Mouse (Mus musculus): ENCODE results near the gene Cmtm4. TPM values are rescaled to one million over a fixed set of nuclear protein-coding genes. Genes with fewer than 3 reads are reported as not detected.

Cmtm4 gene
- polyA plus RNA-seq, 1 experiment from 2014 or later, result 1.2 TPM

- Histone ChIP-seq H3K4me1 (peaks cover 23% of the 10 kb centered on the region), H3K27ac (replicated peaks) (peak overlapping the region; percentile 37; the same call in 1 of the 2 replicates), H3K36me3 (peaks cover 46% of the 10 kb centered on the region), H3K4me3 (no peak overlapping the region), H3K27me3 (replicated peaks) (no peaks in the 10 kb centered on the region), H3K4me2 (no peak overlapping the region), H3K9ac (no peak overlapping the region), H3K9me3 (no peaks in the 10 kb centered on the region)
- 52% methylated on average over 5 of the region's 5 CpGs for WGBS
- ATAC-seq (ENCODE audit: extremely low read depth, insufficient number of reproducible peaks, low FRiP score, low TSS enrichment), result no peak
Measured at GRCm38 (mm10) chr8:104348971-104349370, 46.6 kb downstream of the Cmtm4 start.

- Histone ChIP-seq H3K27ac (replicated peaks) (no peak overlapping the region), H3K9ac (peak overlapping the region; percentile 67), H3K4me1 (peaks cover 45% of the 10 kb centered on the region), H3K27me3 (replicated peaks) (no peaks in the 10 kb centered on the region), H3K9me3 (no peaks in the 10 kb centered on the region), H3K4me3 (no peak overlapping the region), H3K36me3 (peaks cover 43% of the 10 kb centered on the region), H3K4me2 (no peak overlapping the region)
- 30% methylated on average over 12 of the region's 12 CpGs for WGBS
- ATAC-seq (ENCODE audit: extremely low read depth, insufficient number of reproducible peaks, low FRiP score, low TSS enrichment), result no peak
Measured at GRCm38 (mm10) chr8:104346706-104347105, 48.9 kb downstream of the Cmtm4 start.

DNA sequence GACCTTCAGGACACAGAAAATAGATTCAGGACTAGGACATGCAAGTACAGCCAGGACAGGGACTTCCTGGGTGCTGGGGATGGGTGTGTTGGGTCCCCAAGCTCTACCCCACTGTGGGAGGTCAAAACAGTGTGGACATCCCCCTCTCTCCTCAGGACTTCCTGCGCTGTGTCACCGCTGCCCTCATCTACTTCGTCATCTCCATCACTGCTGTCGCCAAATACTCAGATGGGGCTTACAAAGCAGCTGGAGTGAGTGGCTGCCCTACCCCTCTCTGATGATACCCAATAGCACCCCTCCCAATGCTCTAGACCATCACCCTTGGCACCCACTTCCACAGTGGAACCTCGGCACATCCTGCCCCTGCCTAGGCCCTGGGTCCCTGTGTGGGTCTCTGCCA, 51.0 kb downstream of the Cmtm4 start:
- H3K4me3 ChIP-seq, result no peak overlapping the region
- H3K27ac ChIP-seq (replicated peaks), result no peak overlapping the region
- no peaks in the 10 kb centered on the region for H3K27me3 ChIP-seq (replicated peaks)
- WGBS, result 85% methylated on average over 5 of the region's 5 CpGs
- ATAC-seq (ENCODE audit: extremely low read depth, insufficient number of reproducible peaks, low FRiP score, low TSS enrichment), result no peak
- H3K9ac ChIP-seq, result no peak overlapping the region
- H3K4me2 ChIP-seq, result no peak overlapping the region
- peaks cover 43% of the 10 kb centered on the region for H3K36me3 ChIP-seq
- H3K9me3 ChIP-seq, result no peaks in the 10 kb centered on the region
- H3K4me1 ChIP-seq, result peaks cover 56% of the 10 kb centered on the region

- H3K4me3 ChIP-seq, result no peak overlapping the region
- H3K4me2 ChIP-seq, result no peak overlapping the region
- H3K4me1 ChIP-seq, result peaks cover 56% of the 10 kb centered on the region
- 0 out of 2 replicates have a peak overlapping the region, but pooled peaks have one; percentile 28 for H3K9ac ChIP-seq
- WGBS, result 12% methylated on average over 7 of the region's 7 CpGs
- H3K9me3 ChIP-seq, result no peaks in the 10 kb centered on the region
- H3K27me3 ChIP-seq (replicated peaks), result no peaks in the 10 kb centered on the region
- ATAC-seq (ENCODE audit: extremely low read depth, insufficient number of reproducible peaks, low FRiP score, low TSS enrichment), result no peak
- H3K27ac ChIP-seq (replicated peaks), result 0 out of 2 replicates have a peak overlapping the region, but pooled peaks have one; percentile 5
- peaks cover 43% of the 10 kb centered on the region for H3K36me3 ChIP-seq
Measured at GRCm38 (mm10) chr8:104343957-104344356, 51.6 kb downstream of the Cmtm4 start.

- peak overlapping the region; percentile 94; the same call in 1 of the 2 replicates for H3K27ac ChIP-seq (replicated peaks)
- WGBS, result 43% methylated on average over 5 of the region's 5 CpGs
- H3K9ac ChIP-seq, result peak overlapping the region; percentile 33; the same call in 1 of the 2 replicates
- H3K4me3 ChIP-seq, result no peak overlapping the region
- H3K4me1 ChIP-seq, result peaks cover 54% of the 10 kb centered on the region
- H3K4me2 ChIP-seq, result peak overlapping the region; percentile 83
- H3K27me3 ChIP-seq (replicated peaks), result no peaks in the 10 kb centered on the region
- no peaks in the 10 kb centered on the region for H3K9me3 ChIP-seq
- ATAC-seq (ENCODE audit: extremely low read depth, insufficient number of reproducible peaks, low FRiP score, low TSS enrichment), result no peak
- H3K36me3 ChIP-seq, result peaks cover 37% of the 10 kb centered on the region
Measured at GRCm38 (mm10) chr8:104342426-104342825, 53.2 kb downstream of the Cmtm4 start.

DNA sequence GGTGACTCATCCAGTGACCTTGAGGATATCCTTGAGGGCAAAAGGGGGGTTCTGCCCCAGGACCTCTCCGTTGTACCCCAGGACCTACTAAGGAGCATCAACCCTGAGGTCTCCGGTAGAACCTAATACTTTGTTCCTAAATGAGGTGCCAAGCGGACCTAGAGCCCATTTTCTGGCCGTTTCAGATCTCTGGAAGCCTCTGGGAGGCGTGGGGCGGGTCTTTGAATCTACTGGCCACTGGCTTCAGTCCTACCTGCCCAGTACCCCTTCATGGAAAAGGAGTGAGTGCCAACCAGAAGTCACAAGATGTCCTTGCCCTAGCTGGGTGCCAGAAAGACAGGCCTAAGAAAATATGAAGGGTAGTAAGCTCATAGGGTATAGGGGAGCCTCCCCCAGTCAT, 53.9 kb downstream of the Cmtm4 start:
- Histone ChIP-seq H3K27me3 (replicated peaks) (no peaks in the 10 kb centered on the region), H3K9me3 (no peaks in the 10 kb centered on the region), H3K4me1 (peaks cover 51% of the 10 kb centered on the region), H3K4me2 (peak overlapping the region; percentile 83), H3K4me3 (peak overlapping the region; percentile 78), H3K36me3 (peaks cover 29% of the 10 kb centered on the region), H3K9ac (peak overlapping the region; percentile 96), H3K27ac (replicated peaks) (peak overlapping the region; percentile 94)
- WGBS, result 36% methylated on average over 6 of the region's 6 CpGs
- ATAC-seq (ENCODE audit: extremely low read depth, insufficient number of reproducible peaks, low FRiP score, low TSS enrichment), result no peak

- Histone ChIP-seq H3K9me3 (no peaks in the 10 kb centered on the region), H3K4me3 (peak overlapping the region; percentile 78), H3K4me2 (peak overlapping the region; percentile 83), H3K27ac (replicated peaks) (peak overlapping the region; percentile 94), H3K4me1 (peaks cover 46% of the 10 kb centered on the region), H3K27me3 (replicated peaks) (no peaks in the 10 kb centered on the region), H3K36me3 (peaks cover 24% of the 10 kb centered on the region), H3K9ac (peak overlapping the region; percentile 96)
- under 1% methylated on average over 24 of the region's 24 CpGs for WGBS
- peak; percentile 57; the same call in 1 of the 2 replicates for ATAC-seq (ENCODE audit: extremely low read depth, insufficient number of reproducible peaks, low FRiP score, low TSS enrichment)
Measured at GRCm38 (mm10) chr8:104341106-104341561, 54.5 kb downstream of the Cmtm4 start.

- Histone ChIP-seq H3K4me2 (peak overlapping the region; percentile 83), H3K27me3 (replicated peaks) (no peaks in the 10 kb centered on the region), H3K4me3 (peak overlapping the region; percentile 78), H3K36me3 (peaks cover 18% of the 10 kb centered on the region), H3K27ac (replicated peaks) (peak overlapping the region; percentile 94), H3K4me1 (peaks cover 46% of the 10 kb centered on the region), H3K9ac (peak overlapping the region; percentile 96), H3K9me3 (no peaks in the 10 kb centered on the region)
- under 1% methylated on average over 45 of the region's 54 CpGs for WGBS
- peak; percentile 39 for ATAC-seq (ENCODE audit: extremely low read depth, insufficient number of reproducible peaks, low FRiP score, low TSS enrichment)
Measured at GRCm38 (mm10) chr8:104340233-104341105, 55.1 kb downstream of the Cmtm4 start.

- Histone ChIP-seq H3K9me3 (no peaks in the 10 kb centered on the region), H3K4me1 (peaks cover 46% of the 10 kb centered on the region), H3K36me3 (peaks cover 12% of the 10 kb centered on the region), H3K27ac (replicated peaks) (peak overlapping the region; percentile 94), H3K4me3 (peak overlapping the region; percentile 78), H3K9ac (peak overlapping the region; percentile 96), H3K27me3 (replicated peaks) (no peaks in the 10 kb centered on the region), H3K4me2 (peak overlapping the region; percentile 83)
- WGBS, result 3% methylated on average over 6 of the region's 6 CpGs
- ATAC-seq (ENCODE audit: extremely low read depth, insufficient number of reproducible peaks, low FRiP score, low TSS enrichment), result no peak
Measured at GRCm38 (mm10) chr8:104339983-104340232, 55.7 kb downstream of the Cmtm4 start.

DNA sequence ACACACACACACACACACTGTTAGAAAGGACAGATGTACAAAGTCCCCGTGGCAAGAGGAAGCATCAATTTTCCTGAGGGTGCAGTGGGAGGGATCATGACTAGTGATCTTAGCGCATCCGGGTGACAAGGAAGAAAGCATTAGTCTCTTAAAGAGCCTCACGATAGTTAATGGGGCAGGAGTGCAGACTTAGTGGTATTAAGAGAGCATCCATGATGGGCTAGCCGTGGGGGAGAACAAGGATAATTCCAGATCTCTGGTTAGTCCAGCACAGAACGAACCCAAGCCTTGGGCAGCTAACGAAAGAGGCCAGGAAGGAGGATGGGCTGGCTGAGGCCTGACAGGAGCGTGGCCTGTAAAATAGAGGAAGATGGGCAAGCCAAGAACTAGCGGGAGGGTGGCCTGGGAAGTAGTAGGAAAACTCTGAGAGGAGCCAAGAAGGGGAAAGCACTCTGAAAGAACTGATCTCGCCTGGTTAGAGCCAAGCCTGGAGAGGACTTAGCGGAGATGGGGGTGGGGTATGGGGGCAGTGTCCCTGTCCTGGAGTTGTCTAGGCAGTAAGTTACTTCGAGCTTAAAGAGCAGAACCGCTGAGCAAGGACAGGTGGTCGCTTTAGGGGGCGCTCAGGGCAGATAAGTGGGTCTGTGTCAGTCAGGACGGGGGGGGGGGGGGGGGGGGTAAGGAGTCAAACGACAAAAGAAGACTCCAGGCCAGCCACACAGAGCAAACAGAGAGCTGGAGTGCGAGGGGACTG, 56.2 kb downstream of the Cmtm4 start, which contains the start of gene Cmtm3:
Cmtm3 (plus strand) TSS at position 182 of the 754 bp plus-strand sequence.
- Histone ChIP-seq H3K4me1 (peaks cover 45% of the 10 kb centered on the region), H3K36me3 (peaks cover 8% of the 10 kb centered on the region), H3K4me3 (peak within 1 kb of the TSS; percentile 78), H3K9ac (peak within 1 kb of the TSS; percentile 96), H3K9me3 (no peaks in the 10 kb centered on the region), H3K27me3 (replicated peaks) (no peaks in the 10 kb centered on the region), H3K27ac (replicated peaks) (peak within 1 kb of the TSS; percentile 94), H3K4me2 (peak within 1 kb of the TSS; percentile 83)
- no peak for ATAC-seq (ENCODE audit: extremely low read depth, insufficient number of reproducible peaks, low FRiP score, low TSS enrichment)
- WGBS, result 20% methylated on average over 18 of the region's 18 CpGs

- no peak for ATAC-seq (ENCODE audit: extremely low read depth, insufficient number of reproducible peaks, low FRiP score, low TSS enrichment)
- peaks cover 30% of the 10 kb centered on the region for H3K4me1 ChIP-seq
- no peaks in the 10 kb centered on the region for H3K9me3 ChIP-seq
- H3K4me3 ChIP-seq, result no peak overlapping the region
- no peaks in the 10 kb centered on the region for H3K27me3 ChIP-seq (replicated peaks)
- no peak overlapping the region for H3K4me2 ChIP-seq
- no peak overlapping the region for H3K9ac ChIP-seq
- 54% methylated on average over 3 of the region's 3 CpGs for WGBS
- H3K27ac ChIP-seq (replicated peaks), result no peak overlapping the region
- no peaks in the 10 kb centered on the region for H3K36me3 ChIP-seq
Measured at GRCm38 (mm10) chr8:104337890-104338289, 57.7 kb downstream of the Cmtm4 start.
